Mouse (Mus musculus) left cerebral cortex, postnatal 25 days (tissue): ENCODE measurements around the gene Snx27. TPM values are rescaled to one million over a fixed set of nuclear protein-coding genes. Genes with fewer than 3 reads are reported as not detected.

Source experiments
- DNase-seq, 2 experiments: peaks; one replicate each; pipeline ENCODE4 v3.0.0; 2022; ENCODE audit warnings: low spot score in 2 of 2, mixed read lengths in 1 of 2
- intact Hi-C: fragments of 180-260 bp; cut with DNase I; formaldehyde crosslinking; loops from one replicate; pipeline ENCODE4 v1.15.1; 2025
- total RNA-seq, 2 experiments: library from RNA; stranded (reverse); gene quantifications; 2 replicates each; pipeline ENCODE4 v1.2.3; 2021

The Snx27 gene
- total RNA-seq, 2 experiments from 2014 or later, result 95.8 to 98.3 TPM

GRCm38 (mm10) chr3:94481429-94481828, 101.1 kb downstream of the Snx27 start:
- DNase-seq, result no peak
- intact Hi-C loops, result no loop called here

DNA sequence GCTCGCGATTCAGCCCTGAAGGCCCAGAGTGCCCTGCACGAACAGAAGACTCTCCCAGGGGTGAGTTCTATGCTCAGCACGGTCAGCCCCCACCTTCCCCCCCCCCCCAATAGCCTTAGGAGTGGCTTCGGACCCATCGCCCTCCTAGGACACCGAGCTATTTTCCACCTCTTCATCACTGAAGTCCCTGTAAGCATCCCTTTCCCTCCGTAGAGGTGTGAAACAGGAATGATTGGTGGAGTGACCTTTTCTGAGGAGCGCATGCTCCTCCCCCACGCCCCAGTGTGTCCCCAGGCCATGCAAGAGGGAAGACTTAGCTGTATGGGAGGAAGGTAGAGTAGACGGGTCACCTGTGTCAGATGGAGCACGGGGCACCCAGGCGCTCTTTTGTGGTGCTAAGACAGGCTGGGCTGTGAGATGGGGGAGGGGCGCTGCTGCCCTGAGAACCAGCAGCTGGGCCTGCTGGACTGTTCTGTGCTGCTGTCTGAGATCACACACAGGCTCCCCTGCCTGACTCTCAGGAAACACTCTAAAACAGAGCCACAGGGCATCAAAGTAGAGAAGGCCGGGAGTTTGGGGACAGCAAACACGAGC, 102.1 kb downstream of the Snx27 start, which contains the start of gene Riiad1:
TSS of gene Riiad1 (minus strand) at position 51 of the 594 bp plus-strand sequence.
- intact Hi-C loops, result no loop called here
- DNase-seq, result no peak

DNA sequence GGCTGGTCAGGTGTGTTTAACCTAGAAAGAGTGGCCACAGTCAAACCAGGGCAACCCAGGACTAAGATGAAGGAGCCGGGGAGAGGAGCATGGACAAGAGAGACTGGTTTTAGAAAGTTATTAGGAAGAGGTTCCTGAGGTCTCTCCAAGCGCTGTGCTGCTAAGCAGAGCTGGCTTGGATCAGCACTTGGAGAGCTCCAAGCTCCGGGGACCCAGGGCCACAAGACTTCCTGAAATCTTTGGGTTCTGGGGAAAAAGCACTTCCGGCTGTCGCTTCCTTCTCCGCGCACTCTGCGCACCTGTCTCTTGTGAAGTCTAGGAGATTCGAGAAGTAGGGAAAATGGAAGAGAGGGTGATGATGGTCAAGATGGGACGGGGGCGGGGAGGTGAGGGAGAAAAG, 103.0 kb downstream of the Snx27 start:
- intact Hi-C loops, result loop anchor here (2.0 kb wide), 1 partner anchor 15 kb away; no protein-coding TSS in a partner anchor
- DNase-seq, result no peak

DNA sequence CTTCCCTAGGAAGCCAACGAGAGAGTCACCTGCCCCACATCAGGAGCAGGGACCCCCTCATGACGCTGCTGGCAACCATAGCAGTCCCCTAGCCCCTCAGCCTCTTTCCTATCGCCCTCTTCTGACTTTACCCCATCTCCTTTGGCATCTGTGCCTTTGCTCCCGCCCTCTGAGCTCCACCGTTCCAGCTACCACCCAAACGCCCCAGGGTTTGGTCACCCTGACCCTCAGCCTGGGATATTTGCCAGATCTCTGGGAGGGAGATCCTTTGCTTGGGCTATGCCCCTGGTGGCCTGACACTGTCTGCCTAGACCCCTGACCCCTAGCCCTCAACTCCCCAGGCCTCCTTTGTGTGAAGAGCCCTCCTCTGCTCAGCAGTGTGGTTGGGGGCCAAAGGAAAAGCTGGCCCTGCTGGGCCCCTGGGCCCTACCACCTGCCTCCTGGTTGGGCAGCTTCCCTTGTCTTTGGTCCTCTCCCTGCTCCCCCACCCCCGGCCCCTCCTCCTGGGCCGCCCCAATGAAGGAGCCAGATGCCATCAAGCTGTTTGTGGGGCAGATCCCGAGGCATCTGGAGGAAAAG, 103.8 kb downstream of the Snx27 start:
- intact Hi-C loops, result loop anchor here (2.0 kb wide), 1 partner anchor 14 kb away; no protein-coding TSS in a partner anchor
- no peak for DNase-seq

DNA sequence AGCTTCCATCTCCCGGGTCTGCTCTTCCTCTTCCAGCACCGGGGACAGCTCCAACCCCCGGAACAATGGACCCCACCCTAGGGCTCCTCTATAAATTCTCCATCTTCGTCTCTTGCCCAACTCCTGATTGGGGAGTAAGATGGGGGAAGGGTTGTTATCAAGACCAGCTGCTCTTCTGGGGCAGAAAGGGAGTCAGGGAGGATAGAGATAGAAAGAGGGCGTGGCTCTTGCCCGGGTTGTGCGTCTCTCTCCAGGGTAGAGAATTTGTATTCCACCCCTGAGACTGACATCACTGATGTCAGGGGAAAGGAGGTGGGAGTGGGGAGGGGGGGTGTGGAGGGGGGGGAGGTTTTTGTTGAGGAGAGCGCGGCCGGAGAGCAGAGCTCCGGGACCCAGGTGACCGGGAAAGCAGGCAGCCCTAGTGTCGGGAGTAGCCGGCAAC, 104.5 kb downstream of the Snx27 start, which contains the start of gene Celf3:
TSS of gene Celf3 (plus strand) at position 315 of the 442 bp plus-strand sequence.
- intact Hi-C loops, result loop anchor here (2.0 kb wide), 1 partner anchor 13 kb away; no protein-coding TSS in a partner anchor

DNA sequence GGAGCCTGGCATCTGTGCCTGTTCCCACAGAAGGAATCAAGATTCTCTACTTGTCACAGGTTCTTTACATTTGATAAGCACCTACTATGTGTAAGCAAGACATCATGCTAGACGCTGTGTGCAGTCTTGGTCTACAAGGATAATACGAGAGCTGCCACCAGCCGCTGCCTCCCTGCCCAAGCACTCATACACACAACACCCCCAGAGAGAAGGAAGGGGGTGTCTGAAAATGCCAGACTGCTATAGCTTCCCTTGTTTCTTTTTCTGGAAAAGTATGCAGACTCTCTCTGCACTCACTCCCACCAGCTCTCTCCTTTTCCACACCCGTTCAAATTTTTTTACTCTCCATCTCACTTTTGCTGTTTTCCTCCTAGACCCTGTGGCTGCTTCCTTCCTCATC, 105.1 kb downstream of the Snx27 start:
- peak; percentile 64 to 91 for DNase-seq
- intact Hi-C loops, result no loop called here

More for the DNA sequence above, 104.5 kb downstream of the Snx27 start, which contains the start of gene Celf3:
- DNase-seq, result peak; percentile 64 to 86

- no peak for DNase-seq
- intact Hi-C loops, result no loop called here
These were observed 106.0 kb downstream of the Snx27 start for GRCm38 (mm10) chr3:94476301-94477035.

DNA sequence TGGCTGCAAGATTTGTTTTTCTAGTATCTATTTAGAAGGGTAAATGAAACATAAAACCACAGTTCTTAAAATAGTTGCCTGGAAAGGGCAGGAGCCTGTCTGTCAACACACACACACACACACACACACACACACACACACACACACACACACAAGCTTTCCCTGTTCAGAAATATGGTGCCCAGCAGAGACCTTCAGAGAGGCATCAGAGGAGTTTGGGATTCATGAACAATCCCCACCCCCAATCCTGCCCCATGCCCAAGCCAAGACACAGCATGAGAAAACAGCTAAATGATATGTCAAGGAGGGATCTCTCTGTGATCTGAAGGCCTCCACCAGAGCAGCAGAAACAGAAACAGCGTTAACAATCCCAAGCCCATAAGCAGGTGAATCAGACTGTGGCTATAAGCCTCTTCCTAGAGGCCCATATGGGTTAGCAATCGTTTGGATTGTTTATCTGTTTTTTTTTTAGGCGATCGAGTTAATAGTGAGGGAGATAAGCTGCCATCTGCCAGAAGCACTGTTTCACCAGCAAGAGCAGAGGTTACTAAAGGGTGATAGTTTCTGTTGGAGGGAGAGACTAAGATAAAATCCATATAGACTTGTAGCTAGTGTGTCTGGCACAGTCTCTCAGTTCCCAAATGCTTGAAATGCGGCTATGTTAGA, 108.8 kb downstream of the Snx27 start:
- intact Hi-C loops, result no loop called here

GRCm38 (mm10) chr3:94473115-94473505, 109.4 kb downstream of the Snx27 start:
- intact Hi-C loops, result no loop called here
- DNase-seq, result peak; percentile 24 to 44

More for the DNA sequence above, 108.8 kb downstream of the Snx27 start:
- no peak for DNase-seq

- DNase-seq, result peak in 1 of 2 experiments; percentile 17
- intact Hi-C loops, result no loop called here
These were observed 109.9 kb downstream of the Snx27 start for GRCm38 (mm10) chr3:94472447-94473114.

DNA sequence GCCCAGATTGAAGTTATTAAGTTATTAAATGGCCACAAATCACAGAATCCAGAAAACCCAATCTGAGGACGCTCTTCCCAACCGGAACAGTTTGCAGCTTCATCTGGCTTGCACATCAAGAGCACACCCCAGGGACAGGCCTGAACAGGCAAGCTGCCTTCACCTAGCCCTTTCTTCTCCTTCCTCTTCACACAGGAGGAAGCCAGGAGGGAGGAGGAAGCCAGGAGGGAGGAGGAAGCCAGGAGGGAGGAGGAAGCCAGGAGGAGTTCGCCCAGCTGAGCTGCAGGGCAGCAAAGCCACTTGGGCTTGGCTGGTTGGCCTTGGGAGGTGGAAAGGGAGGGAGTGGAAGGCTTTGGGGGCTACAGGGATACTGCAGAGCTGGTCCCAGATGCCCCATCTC, 113.6 kb downstream of the Snx27 start:
- no peak for DNase-seq
- intact Hi-C loops, result loop anchor here (5.0 kb wide), 1 partner anchor 368 kb away; the partner anchor contains the start of gene Pogz

GRCm38 (mm10) chr3:94465632-94466430, 116.7 kb downstream of the Snx27 start:
- DNase-seq, result peak; percentile 55 to 92
- intact Hi-C loops, result loop anchor here (2.0 to 5.0 kb wide), 2 partner anchors 13 to 371 kb away; partner anchors contain the start of genes Celf3 and Pogz

- peak; percentile 34 to 52 for DNase-seq
These were observed 118.5 kb downstream of the Snx27 start for GRCm38 (mm10) chr3:94463926-94464578.

DNA sequence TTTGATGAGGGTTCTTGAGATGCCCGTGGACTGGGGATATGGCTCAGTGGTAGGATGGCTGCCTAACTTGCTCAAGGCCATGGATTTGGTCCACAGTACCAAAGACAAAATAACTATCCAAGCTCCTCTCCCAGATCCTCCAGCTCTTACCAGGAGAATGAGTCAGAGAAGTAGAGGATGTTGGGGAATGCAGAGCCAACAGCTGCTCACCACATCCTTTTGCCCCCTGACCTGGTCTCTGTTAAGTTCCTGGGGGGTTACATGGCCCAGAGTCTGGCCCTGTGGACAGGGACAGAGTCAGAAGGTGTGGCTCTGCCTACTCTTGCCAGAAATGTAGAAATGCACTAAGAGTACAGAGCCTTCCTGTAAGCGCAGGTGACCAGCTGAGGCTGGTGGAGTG, 122.7 kb downstream of the Snx27 start:
- intact Hi-C loops, result loop anchor here (5.0 kb wide), 1 partner anchor 122 kb away; the partner anchor contains the start of gene Snx27
- DNase-seq, result no peak

More at GRCm38 (mm10) chr3:94463926-94464578, 118.5 kb downstream of the Snx27 start:
- intact Hi-C loops, result loop anchor here (2.0 kb wide), 1 partner anchor 15 kb away; the partner anchor contains the start of gene Celf3

GRCm38 (mm10) chr3:94457055-94457454, 125.5 kb downstream of the Snx27 start:
- intact Hi-C loops, result loop anchor here (2.0 to 5.0 kb wide), 2 partner anchors 125 to 146 kb away; partner anchors contain the start of gene Snx27
- DNase-seq, result no peak

GRCm38 (mm10) chr3:94456529-94457000, 126.0 kb downstream of the Snx27 start:
- intact Hi-C loops, result loop anchor here (1.0 to 5.0 kb wide), 3 partner anchors 46 to 146 kb away; partner anchors contain the start of gene Snx27
- peak; percentile 85 to 93 for DNase-seq

- DNase-seq, result no peak
- intact Hi-C loops, result no loop called here
These were observed 133.1 kb downstream of the Snx27 start for GRCm38 (mm10) chr3:94449377-94449776.
